Mouse (Mus musculus): ENCODE measurements around the gene Arhgef10l.

Gene Arhgef10l

DNA sequence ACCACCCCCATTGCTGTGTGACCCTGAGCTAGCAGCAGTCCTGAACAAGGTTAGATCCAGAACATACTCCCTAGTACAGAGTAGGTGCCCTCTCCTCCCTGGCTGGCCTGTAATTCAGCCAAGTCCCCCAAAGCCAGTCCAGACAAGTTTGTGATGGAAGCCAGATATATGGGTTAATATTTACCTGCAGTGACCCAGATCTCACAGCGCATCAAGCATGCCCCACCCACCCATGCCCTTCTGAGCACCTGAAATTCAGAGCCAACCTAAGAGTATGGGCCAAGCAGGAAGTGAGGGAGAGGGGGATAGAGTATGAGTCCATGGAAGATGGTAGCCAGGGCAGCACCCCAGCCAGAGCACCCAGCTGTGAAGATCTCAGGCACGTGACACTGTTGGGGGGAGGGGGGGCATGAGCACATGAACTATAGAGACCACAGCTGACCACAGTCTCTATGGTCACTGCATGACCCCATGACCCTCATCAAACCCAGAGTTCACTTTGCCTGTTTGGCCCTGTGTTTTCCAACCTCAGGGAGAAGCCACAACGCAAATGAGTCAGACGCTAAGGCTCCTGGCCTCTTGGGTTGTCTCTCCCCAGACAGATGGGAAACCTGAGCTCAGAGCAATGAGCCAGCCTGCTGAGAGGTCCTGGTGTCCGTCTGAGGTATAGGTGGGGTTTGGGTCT is 29.4 kb downstream of the Arhgef10l start:
- no peak for DNase-seq (ENCODE audit: low read depth, low spot score)

DNA sequence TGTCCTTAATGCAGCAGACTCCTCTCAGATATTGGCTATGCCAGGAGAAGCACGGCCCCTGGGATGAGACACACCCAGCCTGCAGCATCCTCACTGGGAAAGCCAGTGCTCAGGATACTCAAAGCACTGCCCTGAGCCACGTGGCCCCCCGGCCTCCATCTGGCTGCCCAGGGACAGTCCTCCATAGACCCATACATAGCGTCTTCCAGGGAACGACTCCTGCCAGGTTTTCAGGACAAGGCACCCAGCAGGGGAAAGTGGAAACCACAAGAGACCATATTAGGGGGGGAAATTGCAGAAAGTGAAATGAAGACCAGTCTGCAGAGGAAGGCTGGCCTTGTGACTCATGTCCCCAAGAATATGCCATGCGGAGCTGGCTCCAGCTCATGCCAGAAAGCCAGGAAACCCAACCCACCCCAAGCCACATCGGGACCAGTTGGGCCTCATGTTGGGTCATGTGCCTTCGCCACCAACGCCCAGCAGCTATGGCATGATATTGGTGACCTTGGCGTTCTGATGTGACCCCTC is 30.9 kb downstream of the Arhgef10l start:
- no peak for DNase-seq (ENCODE audit: low read depth, low spot score)

DNA sequence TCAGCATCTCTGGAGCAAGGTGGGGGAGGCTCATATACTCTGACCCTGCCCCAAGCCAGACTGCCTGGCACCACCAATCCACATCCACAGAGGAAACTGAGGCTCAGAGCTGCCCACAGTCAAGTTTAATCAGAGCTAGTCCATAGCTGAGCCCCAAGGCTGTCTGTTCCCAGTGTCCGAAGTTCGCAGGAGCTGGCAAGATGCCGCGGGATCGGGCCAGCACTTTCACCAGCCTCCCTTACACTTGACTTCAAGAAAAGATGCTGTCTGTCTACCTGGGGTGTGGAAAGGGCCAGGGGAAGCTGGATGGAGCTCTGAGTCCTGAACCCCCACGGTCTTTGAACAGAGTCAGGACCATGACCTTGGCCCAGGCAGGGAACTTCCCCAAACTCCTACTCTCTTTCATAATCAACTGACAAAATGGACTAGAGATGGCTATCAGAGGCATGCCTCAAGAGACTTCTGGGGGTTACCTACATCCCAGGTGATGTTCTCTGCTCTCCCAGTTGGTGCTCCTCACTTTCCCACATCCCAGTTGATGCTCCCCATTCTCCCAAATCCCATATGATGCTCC is 34.4 kb downstream of the Arhgef10l start:
- no peak for DNase-seq (ENCODE audit: low read depth, low spot score)

DNA sequence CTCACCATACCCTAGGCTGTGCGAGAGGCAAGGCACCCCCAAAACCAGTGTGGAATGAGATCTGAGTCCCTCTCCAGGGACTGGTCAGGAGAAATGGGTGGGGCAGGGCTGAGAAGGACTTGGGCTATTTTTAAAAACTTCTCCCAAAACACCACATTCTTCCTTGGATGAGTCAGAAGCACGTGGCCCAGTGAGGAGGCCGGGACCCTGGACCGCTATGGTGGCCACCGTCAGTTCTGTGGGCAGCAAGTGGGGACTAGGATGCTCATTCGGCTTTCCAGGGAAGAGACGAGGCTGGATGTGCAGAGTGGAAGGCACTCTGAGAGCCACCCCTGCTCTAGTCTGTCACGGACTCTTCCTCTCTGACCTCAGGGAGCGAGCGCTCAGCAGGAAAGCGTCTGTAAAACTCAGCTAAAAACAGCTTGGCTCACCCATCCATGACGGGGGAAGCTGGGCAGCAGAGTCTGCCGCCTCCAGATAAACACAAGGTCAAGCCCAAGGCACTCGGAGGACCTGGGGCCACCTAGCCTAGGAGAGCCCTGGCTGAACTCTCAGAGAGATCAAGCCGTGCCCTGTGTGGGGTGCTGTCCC is 35.1 kb downstream of the Arhgef10l start:
- no peak for DNase-seq (ENCODE audit: low read depth, low spot score)

DNA sequence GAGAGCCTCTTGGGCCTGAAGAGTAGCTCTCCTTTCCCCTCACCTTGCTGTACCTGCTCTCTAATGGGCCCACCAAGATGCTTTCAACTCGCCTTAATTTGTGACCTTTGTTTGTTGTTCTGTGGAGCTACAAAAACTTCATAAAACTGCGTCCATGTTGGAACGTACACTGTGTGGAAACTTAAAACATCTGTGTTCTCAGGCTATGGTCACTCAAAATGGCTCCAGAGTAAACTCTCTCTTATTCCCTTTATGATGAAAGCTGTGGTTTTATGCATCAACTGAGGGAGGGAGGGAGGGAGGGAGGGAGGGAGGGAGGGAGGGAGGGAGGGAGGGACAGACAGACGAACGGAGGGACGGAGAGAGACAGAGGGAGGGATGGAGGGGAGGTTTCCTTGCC is 35.7 kb downstream of the Arhgef10l start:
- DNase-seq (ENCODE audit: low read depth, low spot score) = no peak

DNA sequence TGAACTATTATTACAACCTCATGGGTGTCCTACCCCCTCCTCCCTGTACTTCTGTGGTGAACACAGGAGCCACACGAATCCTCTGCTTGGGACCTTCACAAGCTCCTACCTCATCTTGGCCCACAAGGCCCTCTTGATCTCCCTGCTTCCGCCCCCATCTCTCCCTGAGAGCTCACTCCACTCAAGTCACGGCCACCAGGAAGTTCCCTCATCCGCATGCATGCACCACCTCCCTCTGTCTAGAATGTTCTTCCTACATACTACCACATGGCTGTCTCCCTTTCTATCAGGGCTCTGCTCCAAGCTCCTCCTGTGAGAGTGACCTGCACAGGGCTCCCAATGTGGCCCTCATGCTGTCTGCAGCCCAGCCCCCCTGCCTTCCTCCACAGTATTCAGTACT is 36.8 kb downstream of the Arhgef10l start:
- no peak for DNase-seq (ENCODE audit: low read depth, low spot score)

DNA sequence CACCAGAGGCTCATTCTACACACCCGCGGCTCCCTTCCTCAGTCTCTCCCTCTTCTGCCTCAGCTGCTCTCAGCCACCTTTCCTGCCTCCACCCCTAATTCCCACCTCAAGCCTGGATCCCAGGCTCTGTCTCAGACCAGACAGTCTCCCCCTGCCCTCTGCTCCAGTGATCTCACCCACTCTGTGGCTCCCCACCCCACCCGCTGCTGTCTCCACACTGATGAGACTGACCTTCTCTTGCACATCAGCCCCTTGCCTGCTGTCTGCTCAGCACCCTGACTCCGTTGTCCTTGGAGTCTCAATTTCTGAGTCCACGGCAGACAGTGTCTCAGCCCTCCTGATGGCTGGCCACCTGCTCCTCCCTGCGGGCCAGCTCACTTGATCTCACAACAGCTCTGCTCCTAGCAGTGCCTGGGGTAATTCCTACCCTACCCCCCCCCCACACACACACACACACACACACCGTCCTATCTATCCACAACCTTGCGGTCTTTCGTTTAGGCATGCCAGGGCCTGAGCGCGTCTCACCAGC is 37.3 kb downstream of the Arhgef10l start:
- no peak for DNase-seq (ENCODE audit: low read depth, low spot score)

DNA sequence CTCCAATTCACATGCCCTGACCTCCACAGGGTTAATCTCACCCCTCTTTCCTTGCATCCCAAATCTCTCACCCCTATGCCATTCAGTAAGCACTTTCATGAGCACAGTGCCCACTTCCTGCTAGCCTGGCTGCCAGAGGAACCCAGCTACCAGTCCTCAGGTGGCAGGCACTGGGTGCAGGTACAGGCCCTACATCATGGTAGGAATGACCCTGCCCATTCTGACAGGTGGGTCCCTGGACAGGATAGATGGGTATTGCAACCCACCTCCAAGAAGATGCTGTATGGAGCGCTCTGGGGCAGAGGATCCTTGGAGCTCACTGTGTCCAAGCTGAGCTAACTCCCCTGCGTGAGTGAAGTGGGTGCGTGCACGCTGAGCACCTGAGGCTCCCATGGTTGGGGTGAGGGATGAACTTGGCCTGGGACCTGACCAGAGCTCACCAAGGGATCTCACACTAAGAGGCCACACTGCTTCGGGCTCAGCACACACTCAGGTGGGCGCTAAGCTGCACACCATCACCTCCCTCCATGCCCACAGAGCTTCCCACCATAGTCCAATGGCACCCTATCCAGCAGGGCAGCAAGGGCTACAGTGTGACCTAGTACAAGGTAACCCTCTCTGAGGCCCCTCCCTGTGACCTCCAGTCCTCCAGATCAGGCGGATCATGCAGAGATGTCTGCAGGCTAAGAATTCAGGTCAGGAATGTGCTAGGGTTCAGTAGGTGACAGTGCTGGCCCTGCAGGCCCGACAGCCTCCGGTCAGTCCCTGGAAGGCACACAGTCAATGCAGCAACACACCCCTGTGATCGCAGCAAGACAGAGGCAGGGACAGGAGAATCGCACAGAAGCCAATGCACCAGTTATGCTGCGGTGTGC is 39.9 kb downstream of the Arhgef10l start:
- no peak for DNase-seq (ENCODE audit: low read depth, low spot score)

DNA sequence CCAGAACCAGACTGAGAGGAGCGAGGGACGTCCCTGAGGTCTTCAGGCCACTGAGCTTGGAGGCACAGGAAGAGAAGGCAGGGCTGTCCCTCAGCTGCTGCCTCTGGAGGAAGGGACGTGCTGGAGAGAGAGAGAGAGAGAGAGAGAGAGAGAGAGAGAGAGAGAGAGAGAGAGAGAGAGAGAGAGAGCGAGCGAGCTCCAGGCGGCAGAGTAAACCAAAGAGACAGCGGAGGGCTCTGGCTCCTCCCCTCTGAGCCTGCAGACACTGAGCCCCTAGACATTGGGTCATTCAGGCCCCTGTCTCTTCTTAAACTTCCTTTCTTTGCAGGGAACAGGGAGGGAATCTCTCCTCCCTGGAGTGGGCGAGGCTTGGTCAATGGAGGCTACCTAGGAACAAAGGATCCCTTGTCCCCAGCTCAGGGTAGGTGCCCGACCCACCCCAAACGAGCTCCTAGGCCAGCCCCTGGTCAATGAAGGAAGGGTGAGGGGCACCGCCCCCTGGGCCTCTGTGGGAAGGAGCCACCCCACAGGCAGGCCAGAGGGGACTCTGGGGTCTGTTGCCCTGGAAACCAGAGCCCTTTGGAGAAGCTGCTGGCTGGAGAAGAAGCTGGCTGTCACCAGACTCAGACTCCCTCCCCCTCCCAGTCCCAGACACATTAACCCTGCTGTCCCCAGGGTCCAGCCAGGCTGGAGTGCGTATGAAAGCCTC is 41.2 kb downstream of the Arhgef10l start:
- peak; percentile 70 for DNase-seq (ENCODE audit: low read depth, low spot score)

DNA sequence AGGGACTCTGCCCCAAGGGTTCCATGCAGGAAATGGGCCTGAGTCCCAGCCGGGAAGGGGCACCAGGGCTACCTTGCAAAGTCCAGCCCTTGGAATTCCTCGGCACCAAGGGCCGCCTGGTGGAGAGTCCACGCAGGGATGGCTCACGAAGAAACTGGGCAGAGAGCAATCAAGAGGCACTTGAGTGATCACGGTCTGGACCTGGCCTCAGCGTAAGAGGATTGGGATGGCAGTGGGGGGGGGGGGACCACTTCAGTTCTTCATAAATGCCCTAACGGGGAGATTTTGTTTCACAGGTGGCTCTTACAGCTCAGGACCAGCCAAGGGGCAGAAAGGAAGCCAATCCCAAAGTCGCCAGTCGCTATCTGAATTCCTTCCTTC is 41.7 kb downstream of the Arhgef10l start:
- no peak for DNase-seq (ENCODE audit: low read depth, low spot score)

DNA sequence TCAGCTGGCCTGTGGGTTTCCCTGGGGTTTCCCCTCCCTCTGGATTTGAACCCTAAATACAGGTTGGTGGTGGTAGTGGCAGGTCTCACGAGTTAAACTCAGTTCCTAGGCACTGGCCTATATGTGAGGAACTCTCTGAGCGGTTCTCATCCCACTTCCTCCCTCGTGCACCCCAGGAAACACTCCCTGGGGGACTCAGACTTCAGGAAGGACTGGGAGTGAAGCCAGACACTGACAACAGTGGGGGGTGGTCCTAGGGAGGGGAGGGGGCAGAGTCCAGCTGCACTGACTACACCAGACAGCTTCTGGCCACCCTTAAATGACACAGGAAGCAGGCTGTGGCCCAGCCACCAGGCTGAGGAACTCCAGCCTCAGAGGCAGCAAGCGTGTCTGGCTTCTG is 43.0 kb downstream of the Arhgef10l start:
- DNase-seq (ENCODE audit: low read depth, low spot score) = no peak

DNA sequence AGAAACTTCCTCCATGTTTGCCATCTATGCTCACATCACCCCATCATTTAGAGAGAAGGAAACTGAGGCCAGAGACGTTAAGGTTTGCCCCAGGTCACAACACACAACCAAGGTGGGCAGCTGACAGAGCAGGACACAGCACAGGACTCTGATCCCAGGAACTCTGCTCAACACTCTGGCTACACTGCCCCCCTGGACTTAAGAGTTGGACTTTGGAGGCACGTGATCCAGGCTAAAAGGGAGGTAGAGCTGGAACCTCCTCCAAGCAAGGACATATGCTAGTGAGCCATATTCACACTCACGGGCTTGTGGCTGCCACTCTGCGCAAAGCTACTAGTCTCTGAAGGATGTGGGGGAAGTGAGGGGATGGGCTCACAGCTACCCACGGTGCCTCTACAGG is 45.3 kb downstream of the Arhgef10l start:
- DNase-seq (ENCODE audit: low read depth, low spot score) = no peak

DNA sequence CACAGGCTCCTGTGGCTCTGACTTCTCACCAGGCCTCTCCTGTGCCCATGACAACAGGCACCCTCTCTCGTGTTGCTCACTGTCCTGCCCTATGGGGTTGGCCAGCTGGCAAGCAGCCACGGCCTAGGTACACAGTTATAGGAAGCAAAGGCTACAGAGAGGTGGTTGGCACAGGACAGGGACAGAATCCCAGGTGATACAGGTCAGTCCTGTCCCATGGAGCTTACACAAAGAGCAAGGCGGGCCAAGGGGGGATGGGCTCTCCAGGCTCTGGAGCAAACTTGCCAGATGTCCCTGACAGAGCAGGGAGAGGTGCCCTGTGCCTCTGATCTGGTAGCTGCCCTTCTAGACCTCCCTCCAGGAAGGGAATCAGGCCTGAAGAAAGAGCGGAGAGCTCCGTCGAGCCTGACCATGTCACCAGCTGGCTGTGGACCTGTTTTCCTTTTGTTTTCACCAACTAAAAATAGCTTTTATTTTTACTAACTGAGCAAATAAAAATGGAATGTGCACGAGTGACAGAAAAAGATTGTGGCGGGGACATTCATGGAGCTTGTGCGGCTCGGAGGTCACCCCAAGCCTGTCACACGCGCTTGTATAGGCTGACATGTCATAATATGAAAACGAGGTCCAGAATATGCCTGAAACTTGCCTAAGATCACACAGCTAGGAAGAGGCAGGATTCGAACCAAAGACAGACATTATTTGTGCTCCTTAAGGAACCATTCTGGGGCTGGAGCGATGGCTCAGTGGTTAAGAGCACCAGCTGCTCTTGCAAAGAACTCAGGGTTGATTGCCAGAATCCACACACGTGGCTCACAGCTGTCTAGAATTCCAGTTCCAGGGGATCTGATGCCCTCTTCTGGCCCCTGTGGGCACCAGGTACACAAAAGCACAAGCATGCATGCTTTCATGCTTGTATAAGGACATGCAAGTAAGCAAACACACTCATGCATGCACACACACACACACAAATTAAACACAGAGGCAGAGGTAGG is 48.1 kb downstream of the Arhgef10l start:
- DNase-seq (ENCODE audit: low read depth, low spot score) = no peak

DNA sequence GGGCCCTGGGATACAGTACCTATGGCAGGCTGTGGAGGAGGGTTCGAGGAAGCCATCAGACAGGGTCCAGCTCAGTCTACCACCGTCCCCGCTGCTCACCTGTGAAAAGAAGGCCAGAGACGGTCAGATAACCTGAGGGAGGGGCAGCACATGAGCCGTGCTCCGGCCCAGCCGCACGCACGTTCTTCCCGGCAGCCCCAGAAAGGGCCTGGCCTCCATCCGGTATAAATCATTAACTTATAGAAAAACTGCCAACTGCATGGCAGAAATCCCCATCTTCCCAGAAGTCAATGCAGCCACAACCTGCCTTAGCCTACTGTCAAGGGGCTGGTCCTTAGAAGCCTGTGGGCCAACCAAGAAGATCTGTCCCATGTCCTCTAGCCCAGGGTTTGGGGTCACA is 48.9 kb downstream of the Arhgef10l start:
- DNase-seq (ENCODE audit: low read depth, low spot score) = no peak

DNA sequence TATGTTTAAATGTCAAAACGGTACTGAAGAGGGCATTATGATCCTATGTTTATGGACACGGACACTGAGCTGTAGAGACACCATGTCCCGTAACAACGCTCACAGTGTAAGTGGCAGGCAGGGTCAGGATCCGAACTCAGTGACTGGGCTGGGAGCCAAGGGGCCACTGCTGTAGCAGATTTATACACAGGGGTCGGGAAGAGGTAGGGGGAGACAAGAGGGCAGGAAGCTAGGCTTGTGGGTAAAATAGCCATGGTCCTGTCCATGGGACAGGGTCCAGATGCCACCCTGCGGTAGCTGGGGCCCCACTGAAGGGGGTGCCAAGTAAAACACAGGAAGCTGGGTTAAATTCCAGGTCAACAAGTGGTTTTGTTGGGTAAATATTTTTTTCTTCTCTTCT is 49.6 kb downstream of the Arhgef10l start:
- DNase-seq (ENCODE audit: low read depth, low spot score) = no peak

DNA sequence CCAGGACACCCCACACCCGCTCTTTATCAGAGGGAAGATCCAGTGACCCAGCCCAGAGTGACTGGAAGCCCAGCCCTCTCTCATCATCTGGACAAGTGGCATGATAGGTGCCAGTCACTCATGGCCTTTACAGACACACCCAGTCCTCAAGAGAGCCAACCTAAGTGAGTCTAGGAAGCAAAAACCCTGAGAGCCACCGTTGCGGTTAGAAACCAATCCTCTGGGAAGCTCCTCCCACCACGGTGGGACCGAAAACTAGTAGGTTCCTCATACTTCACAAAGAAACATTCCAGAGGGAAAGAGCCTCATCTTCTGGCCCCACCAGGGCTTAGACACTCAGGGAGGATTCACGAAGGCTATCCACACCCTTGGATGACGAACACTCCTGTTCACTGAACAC is 50.0 kb downstream of the Arhgef10l start:
- no peak for DNase-seq (ENCODE audit: low read depth, low spot score)

DNA sequence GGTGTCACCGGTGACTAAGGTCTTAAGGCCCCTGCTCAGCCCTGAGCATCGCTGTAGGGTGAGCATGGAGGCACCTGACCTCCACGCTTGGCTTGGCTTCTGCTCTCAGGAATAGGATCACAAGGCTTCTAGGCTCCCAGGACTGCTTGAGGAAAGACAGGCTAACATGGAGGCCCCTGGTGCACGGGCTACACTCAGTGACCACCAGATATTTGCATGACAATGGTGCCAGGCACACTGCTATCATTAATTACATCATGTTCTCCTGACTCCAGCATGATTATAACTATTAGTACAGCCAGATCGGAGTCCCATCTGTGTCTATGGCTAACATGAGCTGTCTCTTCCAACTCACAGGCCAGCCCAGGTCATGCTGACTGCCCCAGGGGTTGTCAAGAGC is 51.3 kb downstream of the Arhgef10l start:
- no peak for DNase-seq (ENCODE audit: low read depth, low spot score)

DNA sequence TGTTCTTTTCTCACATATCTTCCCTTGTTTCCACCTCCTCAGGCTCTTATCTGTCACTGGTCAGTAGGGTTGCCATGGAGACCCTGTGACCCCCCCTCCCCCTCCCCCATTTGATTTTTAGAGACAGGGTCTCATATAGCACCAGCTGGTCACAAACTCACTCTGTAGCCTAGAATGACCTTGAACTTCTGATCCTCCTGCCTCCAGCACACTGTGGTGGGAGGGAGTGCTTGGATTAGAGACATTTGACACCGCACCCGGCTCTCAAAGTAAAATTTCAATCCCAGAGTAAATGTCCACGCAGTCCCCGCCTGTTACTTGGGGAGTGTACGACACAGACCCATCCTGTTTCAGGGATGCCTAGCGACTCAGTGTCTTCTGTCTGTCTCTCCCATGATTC is 51.7 kb downstream of the Arhgef10l start:
- no peak for DNase-seq (ENCODE audit: low read depth, low spot score)

DNA sequence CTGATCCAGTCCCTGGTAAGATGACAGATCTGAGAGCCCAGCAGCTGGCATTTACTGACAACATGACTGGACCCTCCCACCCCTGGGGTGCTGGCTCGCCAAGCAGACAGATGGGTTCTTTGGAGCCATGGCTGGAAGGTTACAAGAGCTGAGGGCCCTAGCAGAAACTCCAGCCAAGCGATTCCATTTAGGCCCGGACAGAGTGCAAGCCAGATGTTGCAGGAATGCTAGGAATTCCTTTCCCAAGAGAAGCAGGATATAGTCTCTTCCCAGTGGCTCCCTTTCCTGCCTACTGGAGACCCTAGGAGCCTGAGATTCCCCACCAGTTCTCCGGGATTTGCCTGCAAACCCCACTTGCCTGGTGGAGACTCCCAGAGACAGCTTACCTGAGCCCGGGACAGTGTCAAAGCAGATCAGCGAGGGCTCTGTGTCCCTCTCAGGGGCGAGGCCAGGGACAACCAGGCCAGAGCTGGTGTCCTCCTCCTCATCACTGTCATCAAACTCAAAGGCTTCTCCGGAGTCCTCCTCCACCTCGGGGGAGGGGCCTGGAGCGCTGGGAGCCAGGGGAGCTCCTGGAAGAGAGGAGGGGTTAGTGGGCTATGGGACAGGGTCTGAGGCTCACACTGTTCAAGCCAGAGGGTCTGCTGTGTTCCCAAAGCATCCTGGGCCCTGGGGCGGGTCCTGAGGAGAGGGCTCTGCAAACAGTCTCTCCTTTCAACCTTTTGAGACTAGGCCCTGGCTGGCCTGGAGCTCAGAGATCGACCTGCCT is 54.8 kb downstream of the Arhgef10l start:
- DNase-seq (ENCODE audit: low read depth, low spot score) = no peak

Data from embryo, embryonic 11.5 days (tissue).